Mouse (Mus musculus): Measurements from ENCODE around the gene Rgs6.

Gene Rgs6

DNA sequence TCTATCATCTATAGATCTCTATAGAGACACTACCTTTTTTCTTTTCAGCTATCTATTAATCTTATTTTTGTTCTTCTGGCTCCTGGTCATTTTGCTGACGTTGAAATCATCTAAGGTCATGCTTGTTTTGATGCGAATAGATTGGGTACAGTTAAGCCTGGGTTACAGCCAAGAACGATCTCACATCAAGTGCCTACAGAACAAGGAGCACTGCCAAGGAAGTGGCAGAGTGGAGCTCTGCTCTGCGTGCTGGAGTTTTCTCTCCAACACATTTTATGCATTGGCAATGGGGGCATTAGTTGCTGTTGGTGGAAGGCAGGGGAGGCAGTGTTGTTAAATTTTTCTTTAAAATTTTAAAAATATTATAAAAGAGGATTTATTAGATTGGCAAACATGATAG lies 138.2 kb downstream of the Rgs6 start:
- CTCF ChIA-PET = no interaction called here
- POLR2A ChIA-PET = no interaction called here

DNA sequence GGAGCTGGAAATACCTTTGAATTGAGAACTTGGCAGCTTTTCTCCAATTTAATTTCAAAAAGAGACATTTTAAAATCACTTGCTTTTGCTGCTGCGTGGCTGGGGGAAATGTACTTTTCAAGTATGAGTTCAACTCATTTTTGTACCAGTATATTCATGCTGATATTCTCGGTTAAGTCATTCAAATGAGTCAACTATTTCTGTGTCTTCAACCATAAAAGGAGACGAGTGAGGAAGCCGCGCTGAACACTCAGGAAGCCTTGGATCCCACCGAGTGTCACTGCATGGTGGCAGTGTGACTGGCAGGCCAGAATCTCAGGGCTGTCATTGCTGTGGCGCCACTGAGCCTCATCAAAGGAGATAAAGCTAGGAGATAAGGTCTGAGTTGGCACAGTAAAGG lies 143.5 kb downstream of the Rgs6 start:
- CTCF ChIA-PET = no interaction called here
- POLR2A ChIA-PET = no interaction called here

DNA sequence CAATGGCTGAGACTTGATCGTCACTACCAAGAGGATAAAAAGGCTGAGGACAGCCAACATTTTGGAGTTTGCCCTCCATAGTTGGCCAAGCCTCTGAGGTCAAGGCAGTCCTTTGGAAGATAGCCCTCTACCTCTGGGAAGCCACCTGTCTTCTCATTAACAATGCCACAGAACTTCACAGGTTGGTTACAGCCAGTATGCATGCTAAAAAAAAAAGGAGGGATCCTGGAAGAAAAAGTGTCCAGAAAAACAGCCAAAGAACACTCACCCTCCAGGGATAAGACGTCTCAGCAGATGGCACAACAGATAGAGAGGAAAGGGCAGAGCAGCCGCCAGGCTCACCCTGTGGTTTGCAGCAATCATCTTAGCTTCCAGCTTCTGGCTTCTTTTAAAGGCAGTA lies 154.9 kb downstream of the Rgs6 start:
- ChIA-PET CTCF (no interaction called here), POLR2A (interaction anchor here in 1 of 4 experiments (0.8 kb wide), 1 partner anchor 12 kb away, joined by 3 read pairs; no protein-coding TSS in a partner anchor)

DNA sequence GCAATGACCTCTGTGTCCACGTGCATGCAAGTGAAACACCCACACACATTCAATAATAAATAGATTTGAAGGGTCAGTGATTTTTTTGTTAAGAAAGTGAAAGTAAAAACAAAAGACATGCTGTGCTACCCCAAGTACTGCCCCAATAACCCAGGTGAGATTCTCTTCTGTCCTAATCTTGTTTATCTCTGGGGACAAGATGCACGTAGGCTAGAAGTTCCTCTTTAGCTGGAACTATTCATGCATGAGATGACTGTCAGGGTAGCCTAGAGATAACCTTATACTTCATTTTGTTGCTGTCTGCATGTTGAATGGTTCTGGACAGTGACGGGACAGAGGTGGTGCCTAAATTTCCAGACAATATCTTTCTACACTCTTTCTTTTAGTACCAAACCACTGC lies 155.9 kb downstream of the Rgs6 start:
- ChIA-PET CTCF (no interaction called here), POLR2A (interaction anchor here in 1 of 4 experiments (0.6 kb wide), 1 partner anchor 1291 kb away, joined by 4 read pairs; no protein-coding TSS in a partner anchor)

DNA sequence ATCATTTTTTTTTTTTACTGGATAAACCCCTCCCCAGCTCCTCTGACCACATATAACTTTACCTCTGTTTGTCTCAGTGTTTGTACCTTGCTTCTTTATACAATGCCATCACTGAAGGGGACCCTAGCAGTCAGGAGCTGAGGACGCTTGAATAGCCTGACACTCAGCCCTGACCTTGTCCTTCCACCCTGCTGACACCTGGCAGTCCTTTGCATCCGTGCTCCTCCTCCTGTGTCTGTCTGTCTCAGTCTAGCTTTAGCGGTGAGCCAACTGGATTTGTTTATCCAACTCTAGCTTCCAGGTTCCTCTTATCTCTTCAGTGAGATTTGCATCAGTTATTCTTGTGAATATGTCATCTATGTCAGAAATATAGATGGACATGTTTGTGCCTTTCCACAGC lies 156.7 kb downstream of the Rgs6 start:
- ChIA-PET CTCF (no interaction called here), POLR2A (no interaction called here)

DNA sequence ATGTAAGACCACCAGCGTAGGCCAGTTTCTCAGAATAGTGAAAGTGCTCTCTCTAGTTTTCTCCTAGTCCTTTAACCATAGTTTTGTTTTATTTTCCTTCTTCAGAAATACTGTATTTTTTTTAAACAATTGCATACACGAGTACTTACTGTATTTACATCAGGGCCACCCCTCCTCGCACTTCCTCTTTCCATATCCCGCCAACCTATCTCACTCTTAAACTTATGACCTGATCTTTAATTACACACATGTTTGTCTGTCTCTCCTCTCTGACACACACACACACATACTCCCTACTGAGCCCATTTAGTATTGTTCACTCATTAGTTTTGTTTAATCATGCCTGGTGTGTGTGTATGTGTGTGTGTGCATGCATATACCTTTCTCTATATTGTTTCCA lies 159.0 kb downstream of the Rgs6 start:
- CTCF ChIA-PET = interaction anchor here in 1 of 4 experiments (0.6 kb wide), 1 partner anchor 625 kb away, joined by 3 read pairs; no protein-coding TSS in a partner anchor
- POLR2A ChIA-PET = no interaction called here

DNA sequence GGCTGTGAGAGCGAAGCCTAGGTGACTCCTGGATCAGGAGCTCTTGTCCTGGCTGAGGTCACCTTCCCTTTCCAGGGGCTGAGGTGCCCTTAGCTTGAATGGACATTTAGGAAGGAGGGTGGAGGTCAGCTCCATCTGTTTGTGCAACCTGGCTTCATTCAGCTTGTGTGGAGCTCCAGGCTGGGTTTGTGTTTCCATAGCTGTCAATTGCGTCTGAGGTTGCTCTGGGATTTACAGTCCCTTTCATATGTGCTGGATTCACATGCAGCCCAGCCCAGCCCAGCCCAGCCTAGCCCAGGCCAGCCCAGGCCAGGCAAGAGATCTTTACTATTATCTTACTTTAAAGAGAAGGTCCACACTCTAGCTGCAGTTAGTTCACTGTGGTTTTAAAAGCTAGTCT lies 163.8 kb downstream of the Rgs6 start:
- ChIA-PET CTCF (no interaction called here), POLR2A (no interaction called here)

DNA sequence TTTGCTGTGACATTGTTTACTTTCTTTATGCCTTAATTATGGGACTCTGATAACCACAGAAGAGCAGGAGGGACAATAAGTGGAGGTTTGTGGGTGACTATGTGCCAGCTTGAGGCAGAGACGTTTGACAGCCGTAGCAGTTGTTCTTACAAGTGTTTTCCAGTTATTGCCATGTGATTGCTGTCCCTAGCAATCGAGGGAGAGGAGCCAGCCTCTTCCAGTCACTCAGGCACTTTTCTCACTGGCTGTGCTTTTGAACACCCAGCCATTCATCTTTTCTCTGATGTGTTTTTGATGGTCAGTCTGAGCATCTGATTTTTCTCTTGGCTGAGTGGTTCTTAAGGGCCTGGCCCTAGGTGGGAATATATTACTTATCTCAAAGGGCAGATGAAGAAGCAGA lies 166.4 kb downstream of the Rgs6 start:
- ChIA-PET CTCF (interaction anchor here in 1 of 4 experiments (0.6 kb wide), 1 partner anchor 139 kb away, joined by 4 read pairs; no protein-coding TSS in a partner anchor), POLR2A (interaction anchor here in 1 of 4 experiments (0.5 kb wide), 1 partner anchor 45 kb away, joined by 3 read pairs; no protein-coding TSS in a partner anchor)

DNA sequence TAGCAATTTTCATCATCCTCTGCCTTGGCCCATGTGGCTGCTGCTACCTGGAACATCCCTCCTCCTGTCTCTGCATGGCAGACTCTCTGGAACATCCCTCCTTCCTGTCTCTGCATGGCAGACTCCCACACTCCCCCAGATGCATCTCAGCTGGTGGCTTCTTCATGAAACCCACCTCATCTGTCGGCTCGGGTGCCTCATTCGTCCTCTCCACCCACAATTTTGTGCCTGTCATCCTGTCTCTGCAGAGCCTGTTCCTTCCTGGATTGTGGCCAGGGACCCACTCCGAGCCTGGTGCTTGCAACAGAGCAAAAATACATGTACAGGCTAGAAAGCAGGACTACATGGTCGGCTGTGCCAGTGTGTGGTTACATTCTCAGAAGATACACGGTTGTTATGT lies 168.7 kb downstream of the Rgs6 start:
- ChIA-PET POLR2A (no interaction called here), CTCF (interaction anchor here in 1 of 4 experiments (1.2 kb wide), 1 partner anchor 34 kb away, joined by 8 read pairs; no protein-coding TSS in a partner anchor)

DNA sequence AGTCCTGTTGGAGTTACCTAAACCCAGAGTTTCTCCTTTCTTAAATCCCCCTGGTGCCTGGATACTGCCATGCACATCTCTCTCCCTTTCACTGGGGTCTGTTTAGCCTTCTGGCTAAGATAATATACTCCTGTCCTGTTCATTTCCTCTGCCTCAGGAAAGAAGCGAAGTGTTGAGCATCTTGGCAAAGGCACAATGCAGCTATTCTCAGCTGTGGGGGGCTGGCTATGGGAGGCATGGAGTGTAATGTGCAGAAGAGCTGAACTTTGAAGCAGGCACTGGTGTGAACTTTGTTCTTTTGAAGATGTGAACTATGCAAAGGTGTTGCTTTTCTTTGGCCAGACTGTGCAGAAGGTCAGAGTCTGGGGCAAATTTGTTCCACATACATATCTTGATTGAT lies 169.3 kb downstream of the Rgs6 start:
- ChIA-PET POLR2A (no interaction called here), CTCF (no interaction called here)

DNA sequence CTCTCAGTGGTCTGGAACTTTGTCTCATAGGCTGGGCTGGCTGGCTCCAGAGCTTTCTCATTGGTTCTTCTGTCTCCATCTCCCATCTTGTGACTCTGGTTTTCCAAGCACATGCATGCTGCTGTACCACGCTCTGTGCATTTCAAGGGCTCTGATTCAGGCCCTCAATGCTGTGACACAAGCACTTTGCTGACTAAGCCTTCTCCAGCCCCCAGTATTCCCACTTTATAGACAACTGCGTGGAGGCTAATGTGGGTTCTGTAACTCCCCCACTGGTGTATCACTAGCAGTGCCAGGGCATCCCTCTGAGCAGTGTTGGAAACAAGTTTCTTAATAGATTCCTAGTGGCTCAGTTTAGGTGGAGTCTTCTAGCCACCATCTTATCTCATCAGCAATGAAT lies 174.0 kb downstream of the Rgs6 start:
- CTCF ChIA-PET = no interaction called here
- POLR2A ChIA-PET = no interaction called here

DNA sequence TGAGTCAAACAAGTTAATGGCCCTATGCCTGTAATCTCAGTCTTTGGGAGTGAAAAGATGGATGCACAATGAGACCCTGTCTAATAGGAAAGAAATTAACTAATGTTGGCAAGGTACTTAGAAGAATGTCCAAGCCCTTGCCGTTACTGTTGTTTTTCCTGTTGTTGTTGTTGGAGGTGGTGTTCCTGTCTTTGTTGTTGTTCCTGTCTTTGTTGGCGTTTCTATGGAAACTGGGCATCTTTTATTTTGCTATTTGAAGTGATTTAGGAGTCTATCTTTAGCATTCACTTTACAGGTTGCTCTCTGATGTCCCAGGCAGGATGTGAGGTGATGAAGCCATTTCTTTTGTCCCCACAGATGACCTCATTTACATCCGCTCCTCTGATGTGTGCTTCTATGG lies 180.6 kb downstream of the Rgs6 start:
- ChIA-PET POLR2A (no interaction called here), CTCF (no interaction called here)

DNA sequence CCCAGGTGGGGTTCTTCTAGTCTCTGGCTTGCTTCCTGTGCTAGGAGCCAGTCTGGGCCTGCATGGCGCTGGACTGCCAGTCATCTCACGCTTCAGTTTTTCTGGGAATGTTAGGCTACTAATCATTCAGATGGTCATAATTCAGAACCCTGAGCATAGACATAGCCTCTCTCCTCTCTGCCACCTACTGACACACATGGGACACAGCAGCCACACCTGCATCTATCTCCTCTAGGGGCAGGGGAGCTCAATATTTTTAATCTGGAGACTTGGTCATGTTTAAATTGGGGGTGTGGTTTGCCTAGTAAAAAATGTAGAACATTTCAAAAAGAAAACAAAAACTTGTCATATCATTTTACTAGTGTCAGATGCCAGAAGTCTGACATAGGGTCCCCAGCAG lies 184.1 kb downstream of the Rgs6 start:
- ChIA-PET POLR2A (no interaction called here), CTCF (interaction anchor here in 2 of 4 experiments (0.5 to 0.9 kb wide), 2 partner anchors 11 to 846 kb away, joined by 3 to 4 read pairs; no protein-coding TSS in a partner anchor)

DNA sequence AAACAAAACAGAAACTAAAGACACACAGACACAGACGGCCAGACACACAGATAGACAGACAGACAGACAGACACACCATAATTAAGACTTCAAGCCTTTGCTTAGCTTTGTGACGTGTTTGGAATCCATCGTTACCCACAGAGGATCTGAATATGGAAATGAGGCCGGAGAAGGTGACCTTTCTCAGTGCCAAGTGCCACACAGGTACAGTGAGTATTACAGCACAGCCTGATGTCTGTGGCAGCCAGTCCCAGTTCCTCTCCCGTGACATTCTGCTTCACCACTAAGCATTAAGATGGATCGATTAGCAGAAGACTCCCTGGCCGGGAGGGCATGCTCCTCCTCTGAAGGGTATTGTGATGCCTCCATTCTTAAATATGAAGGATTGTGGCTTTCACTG lies 186.5 kb downstream of the Rgs6 start:
- ChIA-PET POLR2A (no interaction called here), CTCF (no interaction called here)

DNA sequence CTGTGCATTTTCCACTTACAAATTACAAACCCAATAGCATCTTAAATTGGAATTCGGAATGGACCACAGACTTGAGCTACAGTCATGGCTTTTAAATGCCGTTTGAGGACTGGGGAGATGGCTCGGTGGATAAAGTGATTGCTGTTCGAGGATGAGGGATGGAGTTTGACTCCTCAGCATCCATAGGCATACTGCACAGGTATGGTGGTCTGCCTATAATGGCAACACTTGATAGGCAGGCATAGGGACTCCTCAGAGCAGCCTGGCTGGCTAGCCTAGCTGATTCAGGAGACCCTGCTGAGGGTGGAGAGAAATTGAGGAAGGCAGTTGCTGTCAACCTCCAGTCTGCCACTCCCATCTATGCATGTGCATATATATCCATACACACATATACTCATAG lies 188.6 kb downstream of the Rgs6 start:
- POLR2A ChIA-PET = no interaction called here
- CTCF ChIA-PET = no interaction called here

DNA sequence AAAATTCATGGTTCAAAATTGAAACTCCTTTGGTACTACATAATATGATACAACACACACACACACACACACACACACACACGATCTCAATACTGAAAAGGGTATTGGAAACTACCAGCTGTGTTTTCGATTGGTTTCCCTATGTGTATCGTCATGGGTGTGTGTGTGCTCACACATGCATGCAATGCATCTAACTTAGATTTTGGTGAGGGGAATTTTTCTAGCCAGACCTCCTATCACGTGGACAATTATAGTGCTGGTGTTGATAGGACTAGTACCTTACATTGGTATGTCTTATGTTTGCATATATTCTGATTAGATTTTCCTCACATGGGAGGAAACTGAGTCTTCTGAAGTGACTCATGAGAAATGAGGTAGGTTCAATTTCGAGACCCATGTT lies 192.8 kb downstream of the Rgs6 start:
- POLR2A ChIA-PET = interaction anchor here in 1 of 4 experiments (0.6 kb wide), 1 partner anchor 18 kb away, joined by 3 read pairs; no protein-coding TSS in a partner anchor
- CTCF ChIA-PET = no interaction called here

DNA sequence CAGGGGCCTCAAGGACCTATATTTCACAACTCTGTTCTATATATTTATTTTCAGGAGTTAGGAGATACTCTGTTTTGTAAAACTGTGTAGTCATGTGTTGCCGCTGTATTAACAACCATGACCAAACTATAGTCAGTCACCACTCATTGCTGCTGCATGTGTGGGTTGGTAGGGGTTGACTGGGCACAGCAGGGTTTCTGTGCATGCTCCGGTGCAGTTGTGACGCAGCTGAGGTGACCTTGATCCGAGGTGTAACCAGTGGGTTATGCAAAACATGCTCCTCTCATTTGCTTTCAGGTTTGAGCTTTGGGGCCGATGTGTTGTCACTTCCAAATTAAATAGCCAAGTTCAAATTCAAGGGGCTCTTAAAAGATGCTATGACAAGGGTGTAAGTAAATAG lies 193.3 kb downstream of the Rgs6 start:
- POLR2A ChIA-PET = no interaction called here
- CTCF ChIA-PET = no interaction called here

DNA sequence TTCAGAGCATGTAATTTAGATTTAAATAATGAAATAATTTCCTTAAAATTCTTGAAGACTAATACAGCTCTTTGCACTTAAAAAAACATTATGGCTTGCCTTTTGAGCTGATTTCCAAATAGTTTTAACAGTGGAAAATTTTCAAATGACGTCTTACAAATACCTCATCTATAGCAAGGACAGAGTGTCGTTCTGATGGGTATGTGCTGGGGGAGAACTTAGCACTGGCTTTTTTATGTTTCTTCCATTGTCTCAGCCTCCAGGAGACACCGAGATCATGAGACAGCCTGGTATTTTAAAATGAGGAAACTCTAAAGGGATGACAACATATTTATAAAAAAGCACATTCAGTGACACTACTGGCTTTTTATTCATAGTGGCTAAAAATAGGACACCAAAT lies 204.0 kb downstream of the Rgs6 start:
- ChIA-PET CTCF (interaction anchor here in 1 of 4 experiments (0.6 kb wide), 1 partner anchor 102 kb away, joined by 3 read pairs; no protein-coding TSS in a partner anchor), POLR2A (no interaction called here)

DNA sequence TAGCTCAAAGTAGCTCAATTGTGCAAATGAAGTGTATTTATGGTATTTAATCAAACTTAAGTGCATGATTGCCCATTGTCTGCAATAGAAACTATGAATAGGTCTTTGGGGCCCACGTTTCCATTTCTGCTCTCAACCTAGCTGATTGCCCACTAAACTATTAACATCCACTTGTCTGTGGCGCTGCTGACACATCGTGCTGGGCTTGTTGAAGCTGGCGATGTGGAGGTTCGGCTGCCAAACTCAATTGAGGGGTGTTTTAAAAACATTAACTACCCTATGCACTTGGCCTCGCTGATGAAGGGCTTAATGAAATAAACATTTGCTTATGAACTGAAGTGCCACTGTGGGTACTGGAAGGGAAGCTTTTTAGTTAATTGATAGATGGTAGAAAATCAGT lies 211.8 kb downstream of the Rgs6 start:
- ChIA-PET CTCF (interaction anchor here in 1 of 4 experiments (0.6 kb wide), 1 partner anchor 208 kb away, joined by 3 read pairs; no protein-coding TSS in a partner anchor), POLR2A (no interaction called here)

DNA sequence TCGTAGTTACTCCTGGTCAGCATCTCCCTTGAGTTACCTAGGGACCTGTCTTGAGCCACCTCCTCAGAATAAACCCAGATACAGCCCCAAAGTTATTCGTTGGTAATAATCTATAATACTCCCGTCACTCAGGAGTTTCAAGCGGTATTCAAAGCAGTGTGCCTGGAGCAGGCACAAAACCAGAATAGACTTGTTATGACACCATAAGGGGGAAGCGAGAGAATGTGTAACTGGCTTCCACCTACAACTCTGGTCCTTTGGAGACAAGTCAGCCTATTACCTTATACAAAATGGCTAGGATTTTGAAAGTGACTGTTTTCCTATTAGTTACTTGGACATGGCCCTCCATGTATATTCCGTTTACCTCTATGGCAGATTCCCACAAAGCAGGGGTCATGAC lies 213.6 kb downstream of the Rgs6 start:
- CTCF ChIA-PET = no interaction called here
- POLR2A ChIA-PET = no interaction called here

DNA sequence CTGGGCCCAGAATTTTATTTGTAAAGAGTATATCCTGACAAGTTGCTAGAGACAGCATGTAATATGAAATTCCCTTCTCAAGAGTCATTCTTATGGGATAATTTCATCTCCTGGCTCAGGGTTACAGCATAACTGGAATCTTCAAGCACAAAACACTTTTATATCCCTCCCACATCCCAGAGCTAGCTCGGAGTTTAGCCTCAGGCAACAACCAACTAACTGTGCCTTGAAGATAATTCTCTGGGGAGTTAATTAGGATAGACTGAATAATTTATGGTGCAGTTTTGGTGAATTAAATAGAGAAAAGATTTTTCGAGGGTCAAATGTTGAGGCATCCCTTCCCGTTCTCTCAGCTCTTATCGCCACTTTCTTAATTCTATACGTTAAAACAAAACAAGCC lies 214.6 kb downstream of the Rgs6 start:
- CTCF ChIA-PET = no interaction called here
- POLR2A ChIA-PET = no interaction called here

DNA sequence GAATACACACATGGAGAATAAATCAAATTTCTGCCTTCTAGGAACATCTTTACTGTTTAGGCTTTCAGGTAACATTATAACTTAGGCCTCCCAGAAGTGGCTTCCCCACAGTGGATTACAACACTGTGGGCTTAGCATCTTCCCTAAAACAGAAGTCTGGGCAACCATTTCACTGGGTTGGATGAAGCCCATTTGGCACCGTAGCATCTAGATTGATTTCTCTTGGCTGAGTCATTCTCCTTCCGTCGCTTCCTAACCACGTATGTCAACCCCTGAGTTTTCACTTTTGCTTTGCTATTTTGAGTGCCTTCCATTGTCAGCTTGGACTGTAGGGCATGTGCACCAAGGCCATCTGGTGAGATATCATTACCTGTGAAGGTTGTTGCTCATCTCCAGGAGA lies 217.1 kb downstream of the Rgs6 start:
- POLR2A ChIA-PET = interaction anchor here in 1 of 4 experiments (0.6 kb wide), 1 partner anchor 171 kb away, joined by 3 read pairs; no protein-coding TSS in a partner anchor
- CTCF ChIA-PET = no interaction called here
